Mouse (Mus musculus): Measurements from ENCODE around the gene Asb2. TPM values are rescaled to one million over a fixed set of nuclear protein-coding genes. Genes with fewer than 3 reads are reported as not detected.

Gene Asb2
- polyA plus RNA-seq, 1 experiment from 2014 or later, result 218 TPM

DNA sequence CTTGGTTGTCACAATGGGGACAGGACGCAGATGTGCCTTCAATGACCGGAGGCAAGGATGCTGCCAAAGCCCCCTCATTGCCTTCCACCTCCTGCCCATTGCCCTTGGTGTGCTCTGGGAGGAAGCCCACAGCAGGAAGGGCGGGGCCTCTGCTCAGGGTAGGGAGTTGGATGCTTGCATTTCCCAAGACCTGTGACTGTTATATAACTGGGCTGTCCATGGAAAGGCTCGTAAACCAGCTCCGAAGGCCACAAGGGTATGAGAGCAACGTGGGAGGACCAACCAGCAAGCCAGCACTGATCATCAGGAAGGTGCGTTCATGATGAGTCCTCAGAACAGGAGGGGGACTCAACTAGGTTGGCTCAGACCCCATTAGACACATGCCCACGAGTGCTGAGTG, 5.0 kb upstream of the Asb2 start:
- Histone ChIP-seq H3K36me3 (no peaks in the 10 kb centered on the region), H3K4me2 (no peak overlapping the region), H3K9ac (no peak overlapping the region), H3K27ac (ENCODE audit: poor library complexity, severe bottlenecking) (no peak overlapping the region), H3K27me3 (replicated peaks) (no peaks in the 10 kb centered on the region), H3K9me3 (replicated peaks) (no peaks in the 10 kb centered on the region), H3K4me3 (no peak overlapping the region), H3K4me1 (replicated peaks) (peaks cover 24% of the 10 kb centered on the region)
- WGBS, result 80% methylated on average over 8 of the region's 8 CpGs
- ATAC-seq (ENCODE audit: insufficient number of reproducible peaks, low FRiP score), result no peak

DNA sequence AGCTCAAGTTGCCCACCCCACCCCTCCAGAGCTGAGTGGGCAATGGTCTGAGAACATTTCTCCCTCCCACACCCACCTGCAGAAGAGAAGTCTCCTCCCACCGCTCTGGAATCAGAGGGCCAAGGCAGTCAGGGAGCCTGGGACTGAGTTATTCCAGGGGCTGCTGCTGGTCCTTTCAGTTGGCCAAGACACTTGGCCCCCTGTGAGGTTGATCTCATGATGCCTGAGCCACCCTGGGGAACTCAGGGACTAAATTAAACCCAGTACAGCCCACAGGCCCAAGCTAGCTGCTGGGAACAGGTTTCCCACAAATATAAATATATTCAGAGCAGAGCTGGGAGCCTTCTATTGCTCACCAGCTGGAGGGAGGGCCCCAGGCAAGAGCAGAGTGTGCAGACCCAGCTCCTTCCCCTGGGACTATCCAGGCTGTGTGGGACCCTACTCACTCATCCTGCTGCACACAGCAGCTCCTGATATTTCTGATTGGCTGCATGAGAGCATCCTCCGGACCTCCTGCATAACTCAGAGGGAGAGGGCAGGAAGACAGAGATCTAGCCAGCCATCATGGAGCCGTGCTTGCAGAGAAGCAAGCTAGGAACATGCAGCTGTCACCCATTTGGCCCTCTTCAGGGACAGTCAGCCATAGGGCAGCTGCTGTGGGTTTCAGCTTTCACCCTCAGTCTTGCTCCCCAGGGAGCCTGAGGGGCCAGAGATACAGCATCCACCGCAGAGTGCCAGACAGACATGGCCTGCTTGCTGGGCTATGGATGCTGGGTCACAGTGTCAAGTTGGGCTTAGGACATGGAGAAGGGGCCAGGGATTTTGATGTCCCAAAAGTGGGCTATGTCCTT, 3.4 kb upstream of the Asb2 start:
- H3K4me1 ChIP-seq (replicated peaks), result peaks cover 39% of the 10 kb centered on the region
- no peaks in the 10 kb centered on the region for H3K9me3 ChIP-seq (replicated peaks)
- ATAC-seq (ENCODE audit: insufficient number of reproducible peaks, low FRiP score), result no peak
- no peak overlapping the region for H3K27ac ChIP-seq (ENCODE audit: poor library complexity, severe bottlenecking)
- no peak overlapping the region for H3K4me3 ChIP-seq
- no peak overlapping the region for H3K9ac ChIP-seq
- WGBS, result 45% methylated on average over 4 of the region's 4 CpGs
- no peak overlapping the region for H3K4me2 ChIP-seq
- H3K27me3 ChIP-seq (replicated peaks), result no peaks in the 10 kb centered on the region
- no peaks in the 10 kb centered on the region for H3K36me3 ChIP-seq

DNA sequence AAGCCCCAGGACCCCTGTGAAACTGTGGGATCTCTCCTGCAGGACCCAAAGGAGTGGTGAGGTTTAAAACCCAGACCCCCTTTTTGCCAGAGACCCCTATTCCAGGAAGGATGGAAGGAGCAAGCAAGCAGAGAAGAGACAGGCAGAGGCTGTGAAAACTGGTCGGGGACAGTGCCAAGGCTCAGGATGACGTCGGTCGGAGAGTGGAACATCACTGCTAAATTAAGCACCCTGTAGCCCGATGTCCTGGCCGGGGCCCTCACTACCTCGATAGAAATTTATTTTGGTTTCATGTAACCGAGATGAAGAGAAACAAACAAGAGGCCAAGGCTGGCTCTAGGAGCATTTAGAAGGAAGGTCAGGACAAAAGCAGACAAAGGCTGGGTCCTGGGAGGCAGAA, 2.4 kb upstream of the Asb2 start:
- no peak overlapping the region for H3K4me2 ChIP-seq
- H3K36me3 ChIP-seq, result no peaks in the 10 kb centered on the region
- no peak overlapping the region for H3K9ac ChIP-seq
- ATAC-seq (ENCODE audit: insufficient number of reproducible peaks, low FRiP score), result no peak
- no peaks in the 10 kb centered on the region for H3K9me3 ChIP-seq (replicated peaks)
- H3K27me3 ChIP-seq (replicated peaks), result no peaks in the 10 kb centered on the region
- H3K27ac ChIP-seq (ENCODE audit: poor library complexity, severe bottlenecking), result no peak overlapping the region
- H3K4me3 ChIP-seq, result no peak overlapping the region
- peaks cover 48% of the 10 kb centered on the region for H3K4me1 ChIP-seq (replicated peaks)
- 68% methylated on average over 8 of the region's 8 CpGs for WGBS

DNA sequence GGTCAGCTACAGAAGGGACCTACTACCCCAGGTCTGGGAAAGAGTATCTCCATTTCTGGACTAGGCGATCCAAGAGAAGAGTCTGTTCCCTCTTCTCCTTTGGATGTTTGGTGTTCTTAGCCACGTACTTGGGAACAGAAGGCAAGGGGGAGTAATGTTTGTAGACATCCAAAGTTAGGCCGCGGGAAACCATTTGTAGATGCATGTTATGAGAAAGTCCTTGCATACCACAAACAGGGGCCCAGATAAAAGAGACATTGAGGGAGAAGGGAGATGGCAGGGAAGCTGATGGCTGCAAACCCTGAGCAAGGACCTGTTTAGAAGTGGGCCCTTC, 581 bp upstream of the Asb2 start:
- peaks cover 45% of the 10 kb centered on the region for H3K4me1 ChIP-seq (replicated peaks)
- peak overlapping the region; percentile 83; the same call in 1 of the 2 replicates for H3K27ac ChIP-seq (ENCODE audit: poor library complexity, severe bottlenecking)
- no peak overlapping the region for H3K4me3 ChIP-seq
- H3K9me3 ChIP-seq (replicated peaks), result 0 out of 2 replicates have a peak, but pooled peaks cover 4% of the 10 kb centered on the region
- H3K27me3 ChIP-seq (replicated peaks), result no peaks in the 10 kb centered on the region
- H3K9ac ChIP-seq, result no peak overlapping the region
- no peak for ATAC-seq (ENCODE audit: insufficient number of reproducible peaks, low FRiP score)
- WGBS, result 84% methylated on average over 4 of the region's 4 CpGs
- no peaks in the 10 kb centered on the region; the same call in 1 of the 2 replicates for H3K36me3 ChIP-seq
- H3K4me2 ChIP-seq, result no peak overlapping the region

DNA sequence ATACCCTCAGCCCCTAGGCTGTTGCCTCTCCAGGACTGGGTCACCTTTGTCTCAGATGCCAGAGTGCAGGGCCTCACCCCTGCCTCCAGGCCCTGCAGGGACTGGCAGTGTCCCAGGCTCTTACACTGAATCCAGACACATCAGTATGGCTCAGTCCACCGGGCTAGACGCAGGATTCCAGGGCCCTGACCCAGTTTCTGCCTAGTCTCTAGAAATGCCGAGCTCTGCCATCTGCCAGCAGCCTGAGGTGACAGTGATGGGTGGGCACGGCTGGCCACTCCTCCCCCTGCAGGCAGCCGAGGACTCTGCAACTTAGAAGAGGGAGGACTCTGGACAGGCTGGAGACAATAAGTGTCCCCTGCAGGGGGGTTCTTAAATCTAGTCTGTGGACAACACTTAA, 2.3 kb downstream of the Asb2 start:
- Histone ChIP-seq H3K9ac (0 out of 2 replicates have a peak overlapping the region, but pooled peaks have one; percentile 32), H3K36me3 (peaks cover 4% of the 10 kb centered on the region; the same call in 1 of the 2 replicates), H3K4me1 (replicated peaks) (peaks cover 40% of the 10 kb centered on the region), H3K4me3 (no peak overlapping the region), H3K4me2 (peak overlapping the region; percentile 57), H3K27me3 (replicated peaks) (no peaks in the 10 kb centered on the region), H3K9me3 (replicated peaks) (peaks cover 5% of the 10 kb centered on the region; the same call in 1 of the 2 replicates), H3K27ac (ENCODE audit: poor library complexity, severe bottlenecking) (peak overlapping the region; percentile 83)
- ATAC-seq (ENCODE audit: insufficient number of reproducible peaks, low FRiP score), result peak; percentile 73
- WGBS, result 9% methylated on average over 5 of the region's 5 CpGs

DNA sequence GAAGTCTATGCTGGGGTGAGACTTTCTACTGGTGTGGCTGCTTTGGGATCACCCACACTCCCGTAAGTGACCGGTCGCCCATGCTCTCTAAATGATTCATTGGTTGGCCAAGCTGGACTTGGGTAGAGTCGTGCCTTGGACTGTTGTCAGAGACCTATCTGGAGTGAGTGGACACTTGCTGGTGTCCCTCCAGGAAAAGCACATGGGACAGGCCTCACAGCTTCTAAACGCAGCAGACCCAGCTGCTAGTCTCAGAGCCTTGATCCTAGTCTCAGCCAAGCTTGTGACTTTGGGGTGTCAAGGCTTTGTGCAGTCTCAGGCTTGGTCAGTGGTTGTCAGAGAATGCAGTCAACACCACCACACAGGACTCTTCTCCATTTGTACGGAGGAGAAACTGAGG, 3.1 kb downstream of the Asb2 start:
- ATAC-seq (ENCODE audit: insufficient number of reproducible peaks, low FRiP score), result no peak
- Histone ChIP-seq H3K9ac (0 out of 2 replicates have a peak overlapping the region, but pooled peaks have one; percentile 3), H3K4me1 (replicated peaks) (peaks cover 46% of the 10 kb centered on the region), H3K27ac (ENCODE audit: poor library complexity, severe bottlenecking) (peak overlapping the region; percentile 83), H3K4me2 (0 out of 2 replicates have a peak overlapping the region, but pooled peaks have one; percentile 40), H3K36me3 (peaks cover 4% of the 10 kb centered on the region; the same call in 1 of the 2 replicates), H3K27me3 (replicated peaks) (no peaks in the 10 kb centered on the region), H3K9me3 (replicated peaks) (peaks cover 5% of the 10 kb centered on the region; the same call in 1 of the 2 replicates), H3K4me3 (no peak overlapping the region)
- 85% methylated on average over 6 of the region's 6 CpGs for WGBS

DNA sequence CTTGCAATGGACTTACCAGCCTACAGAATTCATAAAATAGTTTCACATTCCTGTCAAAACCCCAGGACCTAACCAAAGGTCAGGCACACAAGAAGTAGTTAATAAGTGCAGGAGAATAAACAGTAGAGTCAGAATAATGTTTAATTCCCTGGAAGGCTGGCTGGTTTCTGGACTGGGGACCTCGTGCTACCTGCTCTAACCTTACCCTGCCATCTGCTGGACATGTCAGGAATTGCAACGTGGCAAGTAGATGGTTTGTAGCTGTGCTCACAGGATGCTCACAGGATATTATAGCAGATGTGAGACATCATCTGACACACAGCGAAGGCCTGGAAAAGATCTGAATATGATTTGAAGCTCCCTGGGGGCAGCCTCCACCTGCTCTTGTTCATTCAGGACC, 7.3 kb downstream of the Asb2 start:
- H3K27me3 ChIP-seq (replicated peaks), result no peaks in the 10 kb centered on the region
- H3K9me3 ChIP-seq (replicated peaks), result peaks cover 5% of the 10 kb centered on the region; the same call in 1 of the 2 replicates
- H3K27ac ChIP-seq (ENCODE audit: poor library complexity, severe bottlenecking), result no peak overlapping the region
- H3K4me2 ChIP-seq, result no peak overlapping the region
- peaks cover 32% of the 10 kb centered on the region for H3K4me1 ChIP-seq (replicated peaks)
- ATAC-seq (ENCODE audit: insufficient number of reproducible peaks, low FRiP score), result no peak
- no peak overlapping the region for H3K4me3 ChIP-seq
- H3K9ac ChIP-seq, result no peak overlapping the region
- H3K36me3 ChIP-seq, result peaks cover 4% of the 10 kb centered on the region; the same call in 1 of the 2 replicates
- WGBS, result 11% methylated on average over 3 of the region's 3 CpGs

DNA sequence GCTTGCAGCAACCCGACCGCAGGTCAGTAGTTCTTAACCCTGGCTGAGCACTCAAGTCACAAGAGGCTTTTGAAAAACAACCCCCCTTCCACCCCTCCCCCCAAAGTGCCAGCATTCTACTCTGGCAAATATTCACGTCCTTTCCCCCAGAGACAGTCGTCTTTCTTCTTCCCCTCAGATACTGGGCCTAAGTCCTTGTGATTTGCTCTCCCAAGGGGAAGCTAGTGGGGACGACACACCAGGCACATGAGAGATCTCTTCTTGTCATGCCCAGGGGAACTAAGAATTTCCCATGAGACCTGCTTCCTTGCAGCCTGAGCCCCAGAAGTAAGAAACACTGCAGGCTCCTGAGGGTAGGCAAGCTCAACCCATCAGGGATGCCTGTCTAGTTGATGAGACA, 8.4 kb downstream of the Asb2 start:
- Histone ChIP-seq H3K9ac (peak overlapping the region; percentile 36; the same call in 1 of the 2 replicates), H3K4me2 (no peak overlapping the region), H3K27ac (ENCODE audit: poor library complexity, severe bottlenecking) (no peak overlapping the region), H3K4me3 (no peak overlapping the region), H3K36me3 (peaks cover 4% of the 10 kb centered on the region; the same call in 1 of the 2 replicates), H3K9me3 (replicated peaks) (peaks cover 5% of the 10 kb centered on the region; the same call in 1 of the 2 replicates), H3K27me3 (replicated peaks) (no peaks in the 10 kb centered on the region), H3K4me1 (replicated peaks) (peaks cover 22% of the 10 kb centered on the region)
- WGBS, result 38% methylated on average over 5 of the region's 5 CpGs
- ATAC-seq (ENCODE audit: insufficient number of reproducible peaks, low FRiP score), result no peak

DNA sequence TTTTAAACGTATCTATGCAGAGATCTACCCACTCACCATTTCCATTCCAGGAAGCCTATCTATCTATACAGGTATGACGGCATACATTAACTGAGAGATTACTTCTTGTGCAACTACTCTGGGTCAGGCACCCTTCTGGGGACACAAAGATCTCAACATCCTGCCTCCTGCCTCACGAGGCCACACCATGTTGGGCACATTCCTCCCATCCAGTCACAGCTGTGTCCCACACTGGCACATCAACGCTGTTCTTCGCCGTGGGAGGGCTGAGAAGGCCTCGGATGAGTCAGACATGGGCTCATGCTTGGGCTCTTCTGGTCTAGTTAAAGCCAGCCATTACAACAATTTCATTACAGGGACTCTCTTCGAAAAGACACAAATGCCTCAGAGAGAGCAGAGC, 8.9 kb downstream of the Asb2 start:
- peak overlapping the region; percentile 36; the same call in 1 of the 2 replicates for H3K9ac ChIP-seq

DNA sequence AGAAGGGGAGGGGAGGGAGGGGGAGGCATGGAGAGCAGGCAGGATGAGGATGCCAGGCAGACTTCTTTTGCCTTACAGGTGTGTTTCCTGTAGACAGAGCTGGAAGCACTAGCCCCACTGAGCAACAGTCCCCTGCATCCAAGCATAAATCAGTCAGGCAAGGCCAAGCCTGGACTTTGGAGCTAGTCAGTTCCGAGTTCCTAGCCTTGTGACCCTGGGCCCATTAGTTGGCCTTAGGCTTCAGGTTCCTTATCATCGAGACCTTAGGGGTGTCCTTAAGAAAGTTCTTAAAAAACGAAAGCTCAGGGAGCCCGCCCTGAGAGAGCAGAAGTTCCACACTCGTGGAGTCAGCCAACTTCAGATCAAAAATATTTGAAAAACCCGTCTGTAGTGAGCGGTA, 10.9 kb downstream of the Asb2 start:
- Histone ChIP-seq H3K4me3 (no peak overlapping the region), H3K9ac (no peak overlapping the region), H3K36me3 (no peaks in the 10 kb centered on the region), H3K4me1 (replicated peaks) (peaks cover 22% of the 10 kb centered on the region), H3K9me3 (replicated peaks) (no peaks in the 10 kb centered on the region), H3K4me2 (no peak overlapping the region), H3K27ac (ENCODE audit: poor library complexity, severe bottlenecking) (no peak overlapping the region), H3K27me3 (replicated peaks) (no peaks in the 10 kb centered on the region)
- WGBS, result 82% methylated on average over 7 of the region's 7 CpGs
- no peak for ATAC-seq (ENCODE audit: insufficient number of reproducible peaks, low FRiP score)

More for the DNA sequence above, 8.9 kb downstream of the Asb2 start:
- no peak for ATAC-seq (ENCODE audit: insufficient number of reproducible peaks, low FRiP score)
- no peaks in the 10 kb centered on the region for H3K27me3 ChIP-seq (replicated peaks)
- WGBS, result 64% methylated on average over 8 of the region's 8 CpGs
- peaks cover 4% of the 10 kb centered on the region; the same call in 1 of the 2 replicates for H3K36me3 ChIP-seq
- no peak overlapping the region for H3K4me3 ChIP-seq
- H3K9me3 ChIP-seq (replicated peaks), result peaks cover 5% of the 10 kb centered on the region; the same call in 1 of the 2 replicates
- H3K4me2 ChIP-seq, result no peak overlapping the region
- peaks cover 22% of the 10 kb centered on the region for H3K4me1 ChIP-seq (replicated peaks)
- no peak overlapping the region for H3K27ac ChIP-seq (ENCODE audit: poor library complexity, severe bottlenecking)

DNA sequence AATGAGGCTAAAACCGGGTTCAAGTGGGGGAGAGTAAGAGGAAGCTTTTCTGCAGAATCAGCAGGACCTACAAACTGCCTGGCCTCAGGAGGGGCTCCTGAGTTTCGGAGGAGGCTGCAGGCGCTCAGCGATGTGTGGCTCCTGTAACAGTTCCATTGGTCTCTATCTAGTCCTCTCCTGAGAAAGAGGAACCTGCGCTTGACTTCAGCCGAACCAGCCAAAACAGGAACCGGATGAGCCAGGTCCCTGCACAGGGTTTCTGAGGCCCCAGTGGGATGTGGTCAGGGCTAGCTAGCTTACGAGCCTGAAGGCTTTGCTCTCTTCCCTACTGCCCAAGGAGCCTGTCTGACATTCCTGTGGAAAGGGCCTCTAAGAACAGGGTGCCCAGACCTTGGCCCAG, 12.3 kb downstream of the Asb2 start:
- no peak overlapping the region for H3K4me3 ChIP-seq
- no peak overlapping the region for H3K27ac ChIP-seq (ENCODE audit: poor library complexity, severe bottlenecking)
- H3K9ac ChIP-seq, result no peak overlapping the region
- no peaks in the 10 kb centered on the region for H3K9me3 ChIP-seq (replicated peaks)
- H3K4me2 ChIP-seq, result no peak overlapping the region
- H3K4me1 ChIP-seq (replicated peaks), result peaks cover 29% of the 10 kb centered on the region
- WGBS, result 72% methylated on average over 8 of the region's 8 CpGs
- H3K36me3 ChIP-seq, result no peaks in the 10 kb centered on the region
- no peaks in the 10 kb centered on the region for H3K27me3 ChIP-seq (replicated peaks)
- ATAC-seq (ENCODE audit: insufficient number of reproducible peaks, low FRiP score), result no peak

All from heart, embryonic 12.5 days (tissue).